Mouse (Mus musculus) heart, embryonic 14.5 days (tissue): Measurements from ENCODE around the gene Ubl4b. TPM values are rescaled to one million over a fixed set of nuclear protein-coding genes. Genes with fewer than 3 reads are reported as not detected.

Experiments used
- ATAC-seq: fragments of 200-750 bp; cut with Nextera tagmentation; 2 replicates; pipeline ENCODE4 v1.8.0; 2017; ENCODE audit warnings: low read depth, moderate TSS enrichment; ENCODE audit not compliant: insufficient number of reproducible peaks, insufficient read depth, low FRiP score
- H3K27ac ChIP-seq, 2 experiments: fragments of 200-500 bp in 1 of 2; fragments of 300-500 bp in 1 of 2; sonication (generic) in 1 of 2; replicated peaks in 1 of 2; 2 replicates each; pipeline ENCODE4 v1.5.1; 2012 to 2014; ENCODE audit warnings: low read depth in 2 of 2, low read length in 2 of 2, control low read depth in 1 of 2, mild to moderate bottlenecking in 1 of 2, mixed read lengths in 1 of 2; ENCODE audit not compliant: control insufficient read depth in 1 of 2, insufficient read depth in 1 of 2
- H3K27me3 ChIP-seq: fragments of 300-500 bp; sonication (generic); 2 replicates; pipeline ENCODE4 v1.6.1; 2014; ENCODE audit warnings: mild to moderate bottlenecking, low read length, control low read depth; ENCODE audit not compliant: control insufficient read depth, insufficient read depth
- H3K36me3 ChIP-seq: fragments of 300-500 bp; sonication (generic); 2 replicates; pipeline ENCODE4 v1.6.1; 2014; ENCODE audit warnings: mild to moderate bottlenecking, control low read depth, low read length, mixed read lengths; ENCODE audit not compliant: control insufficient read depth, insufficient read depth
- H3K4me1 ChIP-seq, 2 experiments: fragments of 200-500 bp in 1 of 2; fragments of 300-500 bp in 1 of 2; sonication (generic) in 1 of 2; 2 replicates each; pipeline ENCODE4 v1.6.1; 2012 to 2014; ENCODE audit warnings: low read length in 2 of 2, control low read depth in 1 of 2, mixed read lengths in 1 of 2; ENCODE audit not compliant: control insufficient read depth in 2 of 2, insufficient read depth in 2 of 2
- H3K4me2 ChIP-seq: fragments of 300-500 bp; sonication (generic); 2 replicates; pipeline ENCODE4 v1.6.1; 2014; ENCODE audit warnings: mild to moderate bottlenecking, low read length
- H3K4me3 ChIP-seq, 2 experiments: fragments of 200-500 bp in 1 of 2; fragments of 300-500 bp in 1 of 2; sonication (generic) in 1 of 2; 2 replicates each; pipeline ENCODE4 v1.5.1; 2012 to 2014; ENCODE audit warnings: low read length in 2 of 2, mild to moderate bottlenecking in 2 of 2, control low read depth in 1 of 2, low read depth in 1 of 2, moderate library complexity in 1 of 2; ENCODE audit not compliant: control insufficient read depth in 1 of 2, insufficient read depth in 1 of 2
- H3K9ac ChIP-seq: fragments of 300-500 bp; sonication (generic); 2 replicates; pipeline ENCODE4 v1.6.1; 2014; ENCODE audit warnings: mild to moderate bottlenecking, low read length
- H3K9me3 ChIP-seq: fragments of 300-500 bp; sonication (generic); 2 replicates; pipeline ENCODE4 v1.6.1; 2016; ENCODE audit warnings: low read length, control low read depth; ENCODE audit not compliant: control insufficient read depth
- WGBS: fragments of 180-500 bp; shearing (Covaris S2); extraction: QIAGEN DNeasy Blood & Tissue Kit; methylation state at CpG from one replicate; pipeline ENCODE4 v1.1.7; 2014; 5-methylcytosine and 5-hydroxymethylcytosine counted together
- polyA plus RNA-seq: library from polyadenylated mRNA; unstranded; fragments of >200 nt; fragmentation: Nextera tagmentation; extraction: Ambion mirVana; gene quantifications from 2 replicates; pipeline ENCODE4 v1.2.1, GENCODE M21; 2014

Gene Ubl4b
- polyA plus RNA-seq, 1 experiment from 2014 or later: not detected

- no peak for ATAC-seq
- Histone ChIP-seq H3K27ac (no peak overlapping the region), H3K9ac (no peak overlapping the region), H3K9me3 (no peaks in the 10 kb centered on the region), H3K27me3 (peaks cover 3% of the 10 kb centered on the region; the same call in 1 of the 2 replicates), H3K4me1 (peaks cover 0 to 5% of the 10 kb centered on the region in 2 experiments; a peak in 2 of 4 replicates), H3K4me2 (no peak overlapping the region), H3K4me3 (no peak overlapping the region), H3K36me3 (no peaks in the 10 kb centered on the region)
- WGBS: 51% methylated on average over 2 of the region's 2 CpGs
Observed at GRCm38 (mm10) chr3:107546956-107547355, 7.9 kb downstream of the Ubl4b start.

GRCm38 (mm10) chr3:107545716-107546412, 9.0 kb downstream of the Ubl4b start:
- Histone ChIP-seq H3K9me3 (no peaks in the 10 kb centered on the region), H3K27me3 (peaks cover 3% of the 10 kb centered on the region; the same call in 1 of the 2 replicates), H3K36me3 (no peaks in the 10 kb centered on the region), H3K4me3 (no peak overlapping the region), H3K4me1 (peaks cover 0 to 5% of the 10 kb centered on the region in 2 experiments; a peak in 2 of 4 replicates), H3K9ac (no peak overlapping the region), H3K27ac (no peak overlapping the region), H3K4me2 (no peak overlapping the region)
- no peak for ATAC-seq
- WGBS: 76% methylated on average over 10 of the region's 10 CpGs

GRCm38 (mm10) chr3:107545278-107545677, 9.6 kb downstream of the Ubl4b start:
- H3K9ac ChIP-seq: no peak overlapping the region
- no peak overlapping the region for H3K4me2 ChIP-seq
- no peak for ATAC-seq
- H3K9me3 ChIP-seq: no peaks in the 10 kb centered on the region
- H3K4me3 ChIP-seq: no peak overlapping the region
- H3K27me3 ChIP-seq: peaks cover 6% of the 10 kb centered on the region; the same call in 1 of the 2 replicates
- H3K27ac ChIP-seq: no peak overlapping the region
- peaks cover 0 to 5% of the 10 kb centered on the region in 2 experiments; a peak in 2 of 4 replicates for H3K4me1 ChIP-seq
- WGBS: 60% methylated on average over 5 of the region's 5 CpGs
- H3K36me3 ChIP-seq: no peaks in the 10 kb centered on the region

- no peaks in the 10 kb centered on the region for H3K36me3 ChIP-seq
- WGBS: 65% methylated on average over 8 of the region's 8 CpGs
- H3K27ac ChIP-seq: no peak overlapping the region
- H3K4me1 ChIP-seq: peaks cover 0 to 5% of the 10 kb centered on the region in 2 experiments; a peak in 2 of 4 replicates
- H3K4me3 ChIP-seq: no peak overlapping the region
- no peak overlapping the region for H3K9ac ChIP-seq
- H3K27me3 ChIP-seq: peaks cover 12% of the 10 kb centered on the region
- no peak for ATAC-seq
- no peak overlapping the region for H3K4me2 ChIP-seq
- H3K9me3 ChIP-seq: no peaks in the 10 kb centered on the region
Observed at GRCm38 (mm10) chr3:107543158-107544080, 11.5 kb downstream of the Ubl4b start.

GRCm38 (mm10) chr3:107542584-107542983, 12.3 kb downstream of the Ubl4b start:
- no peak overlapping the region for H3K9ac ChIP-seq

GRCm38 (mm10) chr3:107537504-107537889, 17.4 kb downstream of the Ubl4b start:
- Histone ChIP-seq H3K36me3 (no peaks in the 10 kb centered on the region), H3K9me3 (no peaks in the 10 kb centered on the region), H3K27ac (no peak overlapping the region), H3K4me1 (peaks cover 8 to 12% of the 10 kb centered on the region in 2 experiments; a peak in 3 of 4 replicates), H3K9ac (peak overlapping the region; percentile 56; the same call in 1 of the 2 replicates), H3K27me3 (peaks cover 21% of the 10 kb centered on the region), H3K4me3 (peak overlapping the region; percentile 11 to 24), H3K4me2 (peak overlapping the region; percentile 60)
- ATAC-seq: no peak
- WGBS: 17% methylated on average over 8 of the region's 8 CpGs

More at GRCm38 (mm10) chr3:107542584-107542983, 12.3 kb downstream of the Ubl4b start:
- no peaks in the 10 kb centered on the region for H3K36me3 ChIP-seq
- H3K27ac ChIP-seq: no peak overlapping the region
- H3K27me3 ChIP-seq: peaks cover 12% of the 10 kb centered on the region
- H3K4me2 ChIP-seq: no peak overlapping the region
- 63% methylated on average over 4 of the region's 4 CpGs for WGBS
- H3K4me1 ChIP-seq: peaks cover under 1 to 8% of the 10 kb centered on the region in 2 experiments; a peak in 3 of 4 replicates
- ATAC-seq: no peak
- no peak overlapping the region for H3K4me3 ChIP-seq
- H3K9me3 ChIP-seq: no peaks in the 10 kb centered on the region

GRCm38 (mm10) chr3:107536810-107537503, 17.9 kb downstream of the Ubl4b start:
- 3% methylated on average over 17 of the region's 17 CpGs for WGBS
- no peak overlapping the region for H3K27ac ChIP-seq
- peaks cover 18% of the 10 kb centered on the region for H3K27me3 ChIP-seq
- H3K4me2 ChIP-seq: peak overlapping the region; percentile 60
- no peaks in the 10 kb centered on the region for H3K9me3 ChIP-seq
- H3K4me1 ChIP-seq: peaks cover 8 to 12% of the 10 kb centered on the region in 2 experiments; a peak in 3 of 4 replicates
- H3K36me3 ChIP-seq: no peaks in the 10 kb centered on the region
- no peak for ATAC-seq
- peak overlapping the region; percentile 56; the same call in 1 of the 2 replicates for H3K9ac ChIP-seq
- H3K4me3 ChIP-seq: peak overlapping the region; percentile 11 to 24
